Mouse (Mus musculus) liver, embryonic 14.5 days (tissue): ENCODE data around the gene Unc13d. TPM values are rescaled to one million over a fixed set of nuclear protein-coding genes. Genes with fewer than 3 reads are reported as not detected.

Experiments used
- ATAC-seq: fragments of 200-750 bp; cut with Nextera tagmentation; 2 replicates; pipeline ENCODE4 v1.8.0; 2017; ENCODE audit warnings: moderate number of reproducible peaks, mild to moderate bottlenecking, moderate library complexity; ENCODE audit not compliant: insufficient read depth
- DNase-seq, 3 experiments: peaks; one replicate each; pipeline ENCODE4 v3.0.0-alpha.2; 2012 to 2013; ENCODE audit warnings: low read depth in 3 of 3, low spot score in 3 of 3
- H3K27ac ChIP-seq: fragments of 300-500 bp; sonication (generic); 2 replicates; pipeline ENCODE4 v1.5.1; 2014; ENCODE audit warnings: moderate library complexity, mild to moderate bottlenecking, control low read depth, inconsistent platforms
- H3K27me3 ChIP-seq: fragments of 300-500 bp; sonication (generic); 2 replicates; pipeline ENCODE4 v1.6.1; 2014; ENCODE audit warnings: mild to moderate bottlenecking, low read length, moderate library complexity; ENCODE audit not compliant: control insufficient read depth, insufficient read depth
- H3K36me3 ChIP-seq: fragments of 300-500 bp; sonication (generic); replicated peaks from 2 replicates; pipeline ENCODE4 v1.6.1; 2014; ENCODE audit warnings: low read depth; ENCODE audit not compliant: control insufficient read depth, insufficient read depth
- H3K4me1 ChIP-seq, 2 experiments: fragments of 200-500 bp in 1 of 2; fragments of 300-500 bp in 1 of 2; sonication (generic) in 1 of 2; replicated peaks; 2 replicates each; pipeline ENCODE4 v1.6.1; 2012 to 2014; ENCODE audit warnings: antibody characterized with exemption in 1 of 2, inconsistent platforms in 1 of 2, low read length in 1 of 2; ENCODE audit not compliant: control insufficient read depth in 2 of 2, insufficient read depth in 2 of 2
- H3K4me2 ChIP-seq: fragments of 300-500 bp; sonication (generic); 2 replicates; pipeline ENCODE4 v1.6.1; 2014; ENCODE audit warnings: low read depth, mild to moderate bottlenecking, control low read depth, moderate library complexity
- H3K4me3 ChIP-seq, 2 experiments: fragments of 200-500 bp in 1 of 2; fragments of 300-500 bp in 1 of 2; sonication (generic) in 1 of 2; 2 replicates each; pipeline ENCODE4 v1.5.1; 2012 to 2014; ENCODE audit warnings: low read depth in 2 of 2, low read length in 2 of 2, mild to moderate bottlenecking in 2 of 2, control low read depth in 1 of 2, inconsistent platforms in 1 of 2, moderate library complexity in 1 of 2; ENCODE audit not compliant: insufficient read depth in 1 of 2
- H3K9ac ChIP-seq: fragments of 300-500 bp; sonication (generic); replicated peaks from 2 replicates; pipeline ENCODE4 v1.6.1; 2014; ENCODE audit warnings: mild to moderate bottlenecking, control low read depth, moderate library complexity
- H3K9me3 ChIP-seq: fragments of 300-500 bp; sonication (generic); 2 replicates; pipeline ENCODE4 v1.6.1; 2016; ENCODE audit warnings: low read length, mixed read lengths; ENCODE audit not compliant: control insufficient read depth
- CTCF ChIP-seq: IDR thresholded peaks from 2 replicates; pipeline ENCODE4 v1.5.1; 2016; ENCODE audit warnings: antibody characterized with exemption, low read depth, control low read depth
- EP300 ChIP-seq: IDR thresholded peaks from 2 replicates; pipeline ENCODE4 v1.6.1; 2016; ENCODE audit warnings: antibody characterized with exemption, low read depth
- WGBS: fragments of 180-500 bp; shearing (Covaris S2); extraction: QIAGEN DNeasy Blood & Tissue Kit; methylation state at CpG from one replicate; pipeline ENCODE4 v1.1.7; 2014; ENCODE audit not compliant: insufficient replicate concordance; 5-methylcytosine and 5-hydroxymethylcytosine counted together
- polyA plus RNA-seq, 2 experiments: library from polyadenylated mRNA; depleted of rRNA in 1 of 2; stranded (reverse) in 1 of 2; unstranded in 1 of 2; fragments of >200 nt; fragmentation: Nextera tagmentation in 1 of 2; extraction: Ambion mirVana in 1 of 2; gene quantifications; 2 replicates each; pipeline versions ENCODE4 v1.2.1 to v1.2.3; 2012 to 2014

The Unc13d gene
- polyA plus RNA-seq, 2 experiments: 16.8 to 18.7 TPM

GRCm38 (mm10) chr11:116058022-116058614, 19.6 kb downstream of the Unc13d start:
- Histone ChIP-seq H3K4me2 (no peak overlapping the region; the same call in 1 of the 2 replicates), H3K27me3 (no peaks in the 10 kb centered on the region), H3K36me3 (peaks cover 46% of the 10 kb centered on the region), H3K27ac (no peak overlapping the region), H3K9me3 (no peaks in the 10 kb centered on the region), H3K9ac (no peak overlapping the region), H3K4me1 (peaks cover 13 to 28% of the 10 kb centered on the region in 2 experiments), H3K4me3 (no peak overlapping the region)
- DNase-seq (no peak), ATAC-seq (no peak)
- WGBS: 69% methylated on average over 12 of the region's 12 CpGs
- no peak for TF ChIP-seq CTCF
- TF ChIP-seq EP300: no peak

GRCm38 (mm10) chr11:116057237-116057881, 20.4 kb downstream of the Unc13d start:
- ATAC-seq (peak; percentile 75), DNase-seq (peak in 1 of 3 experiments; percentile 41)
- Histone ChIP-seq H3K9ac (no peak overlapping the region), H3K4me2 (peak overlapping the region; percentile 16), H3K9me3 (no peaks in the 10 kb centered on the region), H3K4me1 (peaks cover 13 to 28% of the 10 kb centered on the region in 2 experiments), H3K27ac (peak overlapping the region; percentile 50), H3K36me3 (peaks cover 53% of the 10 kb centered on the region), H3K4me3 (no peak overlapping the region), H3K27me3 (no peaks in the 10 kb centered on the region)
- 23% methylated on average over 4 of the region's 4 CpGs for WGBS
- TF ChIP-seq EP300 (0 out of 2 replicates have a peak, but pooled peaks have one; percentile 27), CTCF (no peak)

- Histone ChIP-seq H3K36me3 (peaks cover 58% of the 10 kb centered on the region), H3K4me3 (no peak overlapping the region), H3K4me2 (no peak overlapping the region), H3K27ac (no peak overlapping the region), H3K27me3 (no peaks in the 10 kb centered on the region), H3K9ac (no peak overlapping the region), H3K9me3 (no peaks in the 10 kb centered on the region), H3K4me1 (peaks cover 13 to 28% of the 10 kb centered on the region in 2 experiments)
- 62% methylated on average over 11 of the region's 11 CpGs for WGBS
- DNase-seq (no peak), ATAC-seq (no peak)
- TF ChIP-seq EP300 (no peak), CTCF (no peak)
Measured at GRCm38 (mm10) chr11:116055873-116056272, 21.9 kb downstream of the Unc13d start.

- H3K4me2 ChIP-seq: no peak overlapping the region
- H3K9ac ChIP-seq: no peak overlapping the region; the same call in 1 of the 2 replicates
- DNase-seq (no peak), ATAC-seq (peak; percentile 27; the same call in 1 of the 2 replicates)
- TF ChIP-seq EP300 (0 out of 2 replicates have a peak, but pooled peaks have one; percentile 28), CTCF (no peak)
- peaks cover 13 to 28% of the 10 kb centered on the region in 2 experiments for H3K4me1 ChIP-seq
- peaks cover 61% of the 10 kb centered on the region for H3K36me3 ChIP-seq
- no peaks in the 10 kb centered on the region for H3K27me3 ChIP-seq
- H3K9me3 ChIP-seq: no peaks in the 10 kb centered on the region
- H3K4me3 ChIP-seq: no peak overlapping the region
- 73% methylated on average over 9 of the region's 9 CpGs for WGBS
- no peak overlapping the region for H3K27ac ChIP-seq
Measured at GRCm38 (mm10) chr11:116053510-116054229, 24.1 kb downstream of the Unc13d start.

GRCm38 (mm10) chr11:116050196-116050595, 27.6 kb downstream of the Unc13d start:
- TF ChIP-seq CTCF: no peak
- TF ChIP-seq EP300: no peak
- Histone ChIP-seq H3K4me2 (no peak overlapping the region), H3K9ac (no peak overlapping the region), H3K36me3 (peaks cover 56% of the 10 kb centered on the region), H3K4me3 (no peak overlapping the region), H3K27me3 (no peaks in the 10 kb centered on the region), H3K27ac (no peak overlapping the region), H3K4me1 (peaks cover 0 to 5% of the 10 kb centered on the region in 2 experiments; a peak in 3 of 4 replicates), H3K9me3 (no peaks in the 10 kb centered on the region)
- DNase-seq (no peak), ATAC-seq (no peak)
- 86% methylated on average over 4 of the region's 4 CpGs for WGBS
